Mouse (Mus musculus) kidney, adult 18-20 months (tissue): ENCODE measurements around the gene Lbx2.
A peak's percentile ranks its signal among the peaks of the same experiment; 100 is the strongest.

Source experiments
- DNase-seq: peaks from one replicate; pipeline ENCODE4 v3.0.0; 2021

Lbx2 gene

DNA sequence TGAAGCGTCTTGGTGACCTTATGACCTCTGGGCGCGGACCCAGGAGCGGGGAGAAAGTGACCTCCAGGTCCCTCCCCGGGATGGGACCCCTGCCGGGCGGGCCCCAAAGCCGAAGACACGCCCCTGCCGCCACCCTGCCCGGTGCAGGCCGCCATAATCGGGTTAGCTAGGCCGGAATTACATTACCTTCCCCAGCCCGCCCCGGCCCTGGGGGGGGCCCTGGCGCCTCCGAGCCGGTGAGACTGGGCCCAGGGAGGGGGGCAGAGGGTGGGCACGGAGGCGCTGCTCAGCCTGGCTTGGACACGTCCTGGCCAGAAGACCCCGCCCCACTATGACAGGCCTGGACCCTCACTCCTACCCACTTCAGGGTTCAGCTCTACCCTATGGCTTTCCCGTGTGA lies 14.9 kb upstream of the Lbx2 start:
- no peak for DNase-seq

DNA sequence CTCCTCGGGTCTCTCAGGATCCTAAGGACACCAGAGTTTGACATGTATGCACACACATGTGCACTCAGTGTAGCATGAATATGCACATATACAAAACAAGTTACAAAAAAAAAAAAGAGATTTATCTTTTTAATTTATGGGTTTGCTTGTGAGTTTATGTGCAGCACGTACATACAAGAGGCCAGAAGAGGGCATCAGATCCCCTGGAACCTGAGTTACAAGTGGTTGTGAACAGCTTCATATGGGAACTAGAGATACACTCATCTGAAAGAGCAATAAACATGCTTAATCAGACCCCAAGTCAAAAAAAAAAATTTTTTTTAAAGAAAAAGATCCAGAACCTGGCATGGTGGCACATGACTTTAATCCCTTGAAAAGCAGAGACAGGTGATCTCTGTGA lies 11.2 kb upstream of the Lbx2 start:
- DNase-seq, result no peak

DNA sequence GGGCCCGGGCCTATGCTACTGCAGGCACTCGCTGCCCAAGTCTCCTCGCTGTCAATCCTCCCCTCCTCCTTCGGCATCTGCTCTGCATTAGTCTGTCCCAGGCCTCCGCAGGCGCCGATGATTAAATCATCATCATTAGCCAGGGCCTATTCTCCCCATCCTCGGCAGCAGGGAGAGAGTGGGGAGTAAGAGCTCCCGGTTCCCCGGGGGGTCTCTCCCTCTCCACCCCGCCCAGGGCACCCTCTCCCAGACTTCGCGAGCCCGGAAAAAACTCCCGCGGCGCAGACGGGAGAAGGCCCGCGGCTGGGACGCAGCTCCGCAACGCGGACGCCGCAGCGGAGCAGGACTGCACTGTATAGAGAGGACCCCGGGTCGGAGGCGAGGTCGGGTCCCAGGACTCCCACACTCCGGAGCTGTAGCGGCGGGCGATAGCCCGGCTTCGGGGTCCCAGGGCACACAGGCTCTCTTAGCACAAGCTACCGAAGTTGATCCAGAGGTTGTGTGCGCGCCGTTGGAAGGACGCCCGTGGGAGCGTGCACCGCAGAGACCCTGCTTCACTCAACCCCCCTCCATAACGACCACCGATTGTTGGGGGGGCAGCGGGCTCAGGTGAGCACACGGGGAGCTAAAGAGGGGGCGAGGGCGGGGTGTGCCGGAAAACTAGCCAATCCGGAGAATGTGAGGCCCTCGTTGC lies 8.4 kb upstream of the Lbx2 start, which contains the start of gene Pcgf1:
Pcgf1 (plus strand) TSS at position 240 of the 694 bp plus-strand sequence.
- DNase-seq, result no peak

DNA sequence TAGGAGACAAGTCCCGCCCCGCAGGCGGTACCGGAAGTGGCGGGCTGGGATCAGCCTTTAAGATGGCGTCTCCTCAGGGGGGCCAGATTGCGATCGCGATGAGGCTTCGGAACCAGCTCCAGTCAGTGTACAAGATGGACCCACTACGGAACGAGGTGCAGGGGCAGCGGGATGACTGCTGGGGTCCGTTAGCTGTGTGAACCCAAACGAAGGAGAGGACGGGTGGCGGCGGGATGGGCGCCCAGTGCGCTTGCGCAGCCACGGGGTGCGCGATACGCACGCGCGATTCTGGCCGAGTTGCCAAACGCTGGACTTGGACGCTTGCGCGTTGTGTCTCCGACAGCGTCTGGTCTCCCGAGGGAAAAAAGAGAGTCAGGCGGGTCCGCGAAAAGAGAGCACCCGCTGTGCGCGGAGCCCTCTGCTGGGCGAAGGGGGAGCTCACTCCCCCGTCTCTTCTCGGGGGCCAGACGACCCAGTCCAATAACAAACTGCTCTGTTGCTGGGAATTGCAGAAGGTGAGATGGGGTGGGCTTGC lies 7.8 kb upstream of the Lbx2 start:
- peak; percentile 100 for DNase-seq

DNA sequence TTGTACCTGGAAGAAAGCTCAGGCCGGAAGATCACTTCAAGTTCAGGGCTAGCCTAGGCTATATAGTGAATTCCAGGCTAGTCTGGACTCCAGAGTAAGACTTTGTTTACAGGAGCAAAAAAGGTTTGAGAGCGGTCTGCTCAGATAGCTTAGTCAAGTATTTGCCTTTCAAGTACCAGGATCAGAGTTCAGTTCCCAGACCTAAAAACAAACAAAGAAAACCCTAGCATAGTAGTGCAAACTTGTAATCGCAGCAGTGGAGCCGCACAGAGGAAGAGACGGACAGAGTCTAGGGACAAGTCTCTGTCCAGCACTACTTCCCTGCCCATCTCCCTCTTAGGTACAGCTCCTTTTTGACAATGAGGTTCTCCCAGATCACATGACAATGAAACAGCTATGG lies 6.0 kb upstream of the Lbx2 start:
- DNase-seq, result no peak

DNA sequence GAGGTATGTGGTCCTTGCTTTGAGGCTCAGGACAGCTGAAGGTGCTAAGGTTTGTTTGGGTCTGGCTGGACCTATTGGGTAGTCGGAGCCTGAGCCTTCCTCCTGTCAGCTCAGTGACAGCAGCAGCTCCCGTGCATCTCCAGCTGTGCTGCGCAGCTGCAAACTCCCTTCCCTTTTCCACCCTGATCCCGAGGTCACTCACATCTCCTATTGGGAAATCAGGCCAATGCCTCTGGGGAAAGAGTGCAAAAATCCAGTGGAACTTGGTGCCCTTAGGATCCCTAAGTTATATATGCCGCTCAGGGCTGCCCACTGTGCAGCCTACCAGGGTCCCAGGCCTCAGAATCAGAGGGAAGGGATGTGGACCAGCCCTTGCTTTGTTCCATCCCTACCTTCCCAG lies 2.7 kb upstream of the Lbx2 start:
- DNase-seq, result no peak

DNA sequence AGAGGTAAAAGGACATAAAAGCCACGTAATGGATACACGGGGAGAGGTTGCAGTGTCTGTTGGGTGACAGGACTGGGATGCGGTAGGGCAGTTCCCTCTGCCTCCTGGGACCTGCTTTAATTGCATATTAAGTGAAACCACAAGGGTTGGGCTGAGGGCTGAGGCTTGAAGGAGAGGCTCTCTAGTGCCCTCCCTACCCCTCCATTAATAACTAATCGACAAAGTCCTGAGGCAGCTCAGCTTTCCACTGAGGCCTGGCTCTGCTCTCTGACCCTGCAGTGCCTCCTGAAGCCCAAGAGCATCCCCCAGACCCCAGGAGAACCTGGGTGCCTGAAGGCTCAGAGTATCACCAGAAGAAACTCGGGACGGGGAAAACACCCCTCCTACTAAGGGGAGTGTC lies 1.7 kb upstream of the Lbx2 start:
- DNase-seq, result no peak

DNA sequence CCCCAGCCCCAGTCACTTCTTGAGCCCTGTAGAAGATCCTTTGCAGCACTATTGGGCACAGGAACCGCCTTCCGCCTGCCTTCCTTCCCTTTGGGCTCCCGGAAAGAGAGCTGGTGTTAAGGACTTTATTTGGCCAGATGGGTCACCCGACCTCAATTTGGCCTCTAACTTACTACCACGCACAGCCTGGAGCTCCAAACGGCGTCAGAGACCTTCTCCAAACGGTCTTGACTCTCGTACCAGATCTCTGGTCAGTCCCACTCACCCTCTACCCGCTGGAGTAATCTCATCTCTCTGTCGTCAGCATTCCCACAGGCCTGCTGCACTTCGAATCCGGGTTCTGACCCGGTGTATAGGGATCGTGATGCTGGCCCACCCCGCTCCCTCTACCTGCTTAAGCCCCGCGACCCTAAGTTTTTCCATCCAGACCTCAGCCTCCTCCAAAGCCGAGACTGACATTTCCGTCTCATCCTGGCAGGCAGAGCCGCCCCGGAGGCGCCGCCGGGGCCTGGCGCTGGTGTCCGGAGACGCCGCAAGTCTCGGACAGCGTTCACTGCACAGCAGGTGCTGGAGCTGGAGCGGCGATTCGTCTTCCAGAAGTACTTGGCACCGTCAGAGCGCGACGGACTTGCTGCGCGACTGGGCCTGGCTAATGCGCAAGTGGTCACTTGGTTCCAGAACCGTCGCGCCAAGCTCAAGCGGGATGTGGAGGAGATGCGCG lies 1.2 kb downstream of the Lbx2 start:
- DNase-seq, result peak; percentile 52

DNA sequence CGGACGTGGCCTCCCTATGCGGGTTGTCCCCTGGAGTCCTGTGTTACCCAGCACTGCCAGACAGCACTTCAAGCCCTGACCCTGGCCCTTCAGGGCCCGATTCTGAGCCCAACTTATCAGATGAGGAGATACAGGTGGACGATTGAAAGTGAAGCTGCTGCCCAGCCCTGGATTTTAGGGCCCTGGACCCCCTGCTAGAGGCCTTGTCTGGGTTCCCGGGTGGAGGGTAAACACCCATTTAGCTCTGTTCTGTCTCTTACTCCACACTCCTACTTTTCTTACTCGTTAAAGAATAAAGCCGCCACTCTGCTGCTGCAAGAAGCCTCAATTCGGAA lies 1.7 kb downstream of the Lbx2 start:
- no peak for DNase-seq

DNA sequence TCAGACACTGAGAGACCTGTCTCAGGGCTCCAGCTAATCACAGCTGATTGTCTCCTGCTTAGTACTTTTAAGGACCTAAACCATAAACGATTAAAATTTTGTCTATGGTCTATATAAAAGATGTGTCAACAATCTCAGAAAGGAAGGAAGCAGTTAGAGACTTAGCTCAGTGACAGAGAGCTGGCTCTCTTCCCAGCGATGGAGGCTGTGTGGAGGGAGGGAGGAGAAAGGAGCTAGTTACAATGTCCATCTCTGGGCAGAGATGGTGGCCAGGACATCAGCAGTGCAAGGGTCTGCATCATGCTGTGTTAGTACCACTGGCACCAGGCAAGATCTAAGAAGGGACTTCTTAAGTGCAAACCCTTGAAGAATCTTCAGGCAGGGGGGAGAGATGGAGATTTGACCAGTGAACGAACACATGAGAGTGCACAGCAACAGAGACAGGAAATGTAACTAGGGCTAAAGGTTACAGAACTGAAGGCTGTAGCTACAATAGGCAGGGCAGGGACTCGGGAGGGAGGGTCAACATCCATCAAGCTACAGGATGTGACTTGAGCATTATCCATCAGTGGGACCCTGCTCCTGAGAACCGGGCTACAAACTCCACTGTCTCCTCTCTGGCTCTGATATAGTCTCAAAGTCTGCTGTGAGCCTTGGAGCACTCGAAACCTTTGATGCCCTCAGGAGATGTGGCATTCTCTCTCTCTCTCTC lies 6.4 kb downstream of the Lbx2 start:
- DNase-seq, result peak; percentile 23

DNA sequence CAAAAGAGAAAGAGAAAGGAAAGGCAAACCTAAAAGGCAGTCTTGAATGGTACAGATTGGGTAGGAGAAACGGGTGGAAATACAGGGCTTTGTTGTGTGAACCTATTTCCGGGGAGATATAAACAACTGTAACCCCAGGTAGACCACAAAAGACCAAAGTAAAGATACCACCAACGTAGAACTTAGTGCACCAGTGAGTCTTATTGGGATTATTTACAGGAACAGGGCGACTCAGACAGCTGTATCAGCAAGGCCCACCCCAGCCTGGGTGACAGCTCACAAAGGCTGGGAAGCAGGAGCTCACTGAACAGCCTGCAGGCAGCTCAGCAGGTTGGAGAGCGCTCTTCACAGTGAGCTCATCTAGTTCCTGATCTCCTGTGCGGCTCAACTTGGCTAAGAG lies 9.8 kb downstream of the Lbx2 start:
- no peak for DNase-seq

DNA sequence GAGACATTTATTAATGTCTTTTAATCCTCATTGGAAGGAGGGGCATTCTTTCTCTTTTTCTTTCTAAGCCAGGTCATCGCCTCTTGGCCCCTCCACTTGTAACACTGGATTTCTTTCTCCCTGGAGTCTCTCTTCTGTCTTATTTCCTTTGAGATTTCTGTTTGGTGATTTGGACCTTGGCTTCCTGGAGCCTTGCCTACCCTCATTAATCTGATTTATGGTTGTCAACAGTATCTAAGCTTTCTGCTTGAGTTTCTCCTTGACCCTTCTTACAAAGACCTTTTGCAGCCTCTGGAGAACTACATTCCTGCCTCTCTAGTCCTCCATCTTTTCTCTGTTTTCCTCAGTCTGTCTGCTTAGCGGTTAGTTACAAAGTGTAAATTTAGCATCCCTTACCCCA lies 12.2 kb downstream of the Lbx2 start:
- DNase-seq, result no peak

DNA sequence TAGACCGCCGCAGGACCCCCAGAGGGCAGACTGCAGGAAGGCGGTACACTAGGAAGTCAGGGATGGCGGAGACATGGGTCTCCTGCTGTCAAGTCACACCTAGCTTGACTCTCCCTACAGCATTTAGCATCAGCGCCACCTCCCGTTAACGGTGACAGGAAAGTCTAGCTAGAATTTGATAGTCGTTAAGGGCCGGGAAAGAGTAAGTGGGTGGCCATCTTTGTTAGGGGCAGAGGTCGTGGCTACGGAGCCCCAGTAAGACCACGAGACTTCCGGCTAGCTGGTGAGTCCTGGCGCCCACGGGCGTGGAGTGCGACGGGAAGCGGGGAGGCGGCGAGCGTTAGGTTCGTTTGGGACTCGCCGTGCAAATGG lies 15.1 kb downstream of the Lbx2 start, which contains the start of the genes Ccdc142 and Gm42688:
Ccdc142 (plus strand) TSS at position 286 of the 372 bp plus-strand sequence.
Gm42688 (plus strand) TSS at position 302 of the 372 bp plus-strand sequence.
- DNase-seq, result peak; percentile 93

DNA sequence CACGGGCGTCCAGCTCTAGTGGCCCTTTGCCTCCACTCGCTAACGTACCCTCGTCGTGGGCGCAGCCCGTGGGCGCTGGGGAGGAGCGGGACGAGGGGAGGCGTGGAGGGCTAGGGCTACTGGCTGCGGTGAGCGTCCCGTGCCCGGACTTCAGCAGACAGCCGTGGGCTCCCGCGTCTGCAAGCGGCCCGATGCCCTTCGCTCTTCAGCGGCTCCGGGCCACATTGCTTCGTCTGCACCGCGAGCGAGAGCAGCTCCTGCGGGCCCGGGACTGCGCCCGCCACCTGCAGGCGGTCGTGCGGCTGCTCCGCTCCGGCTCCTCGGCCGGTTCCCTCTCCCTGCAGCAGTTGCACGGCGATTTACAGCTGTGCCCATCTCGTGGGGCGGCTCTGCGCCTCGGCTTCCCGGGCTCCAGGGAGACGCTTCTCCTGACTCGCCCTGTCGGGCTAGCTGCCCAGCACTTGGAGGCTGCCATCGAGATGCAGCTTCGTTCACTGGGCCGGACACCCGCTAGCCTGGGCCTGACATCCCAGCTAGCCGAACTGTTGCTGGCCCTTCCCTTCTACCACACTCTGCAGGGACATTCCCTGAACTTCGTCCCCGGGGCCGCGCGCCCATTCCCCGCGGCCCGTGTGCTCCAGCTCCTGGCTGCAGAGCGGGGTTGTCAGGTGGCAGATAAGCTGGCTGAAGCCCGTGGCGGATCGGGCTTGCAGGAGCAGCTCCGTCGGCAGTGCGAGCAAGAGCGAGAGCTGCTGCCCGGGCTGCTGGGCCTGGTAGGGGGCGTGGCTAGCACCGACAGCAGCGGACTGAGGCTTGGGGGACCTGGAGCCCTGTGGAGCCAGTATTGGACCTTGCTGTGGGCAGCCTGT lies 15.8 kb downstream of the Lbx2 start:
- DNase-seq, result peak; percentile 77

DNA sequence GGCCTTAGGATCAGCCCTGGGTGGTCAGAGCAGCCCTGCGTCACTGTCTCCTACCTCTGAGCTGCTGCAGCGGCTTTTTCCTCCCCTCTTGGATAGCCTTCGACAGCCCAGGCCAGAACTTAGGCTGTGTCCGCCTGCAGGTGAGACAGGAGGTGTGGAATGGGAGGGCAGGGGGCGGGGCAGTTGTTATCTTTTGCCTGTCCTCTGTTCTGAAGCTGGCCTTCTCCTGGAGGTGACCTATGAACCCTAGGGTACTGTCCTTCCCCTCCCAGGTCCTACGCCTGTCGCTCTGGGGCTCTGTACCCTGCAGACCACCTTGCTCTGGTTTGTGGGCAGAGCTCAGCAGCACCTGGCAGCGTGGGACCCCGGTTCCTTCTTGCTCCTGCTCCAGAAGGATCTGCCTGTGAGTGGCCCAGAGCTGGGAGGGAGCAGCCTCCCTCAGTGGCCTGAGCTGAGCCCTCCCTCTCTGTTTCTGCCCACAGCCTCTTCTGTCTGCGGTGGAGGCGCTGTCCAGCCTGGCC lies 17.0 kb downstream of the Lbx2 start:
- no peak for DNase-seq

DNA sequence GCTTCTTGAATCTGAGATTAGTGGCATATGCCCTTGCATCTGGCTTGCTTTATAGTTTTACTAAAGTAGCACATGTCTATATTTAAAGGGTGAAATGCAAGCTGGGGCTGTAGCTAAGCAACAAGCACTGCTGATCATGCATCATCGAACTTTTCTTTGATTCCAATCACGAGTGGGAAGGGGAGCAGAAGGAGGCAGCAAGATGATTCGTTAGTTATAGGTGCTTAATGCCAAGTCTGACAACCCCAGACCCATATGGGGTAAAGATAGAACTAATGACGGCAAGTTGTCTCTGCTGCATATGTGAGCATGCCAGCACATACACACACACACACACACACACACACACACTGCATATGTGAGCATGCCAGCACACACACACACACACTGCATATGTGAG lies 18.0 kb downstream of the Lbx2 start:
- DNase-seq, result no peak

DNA sequence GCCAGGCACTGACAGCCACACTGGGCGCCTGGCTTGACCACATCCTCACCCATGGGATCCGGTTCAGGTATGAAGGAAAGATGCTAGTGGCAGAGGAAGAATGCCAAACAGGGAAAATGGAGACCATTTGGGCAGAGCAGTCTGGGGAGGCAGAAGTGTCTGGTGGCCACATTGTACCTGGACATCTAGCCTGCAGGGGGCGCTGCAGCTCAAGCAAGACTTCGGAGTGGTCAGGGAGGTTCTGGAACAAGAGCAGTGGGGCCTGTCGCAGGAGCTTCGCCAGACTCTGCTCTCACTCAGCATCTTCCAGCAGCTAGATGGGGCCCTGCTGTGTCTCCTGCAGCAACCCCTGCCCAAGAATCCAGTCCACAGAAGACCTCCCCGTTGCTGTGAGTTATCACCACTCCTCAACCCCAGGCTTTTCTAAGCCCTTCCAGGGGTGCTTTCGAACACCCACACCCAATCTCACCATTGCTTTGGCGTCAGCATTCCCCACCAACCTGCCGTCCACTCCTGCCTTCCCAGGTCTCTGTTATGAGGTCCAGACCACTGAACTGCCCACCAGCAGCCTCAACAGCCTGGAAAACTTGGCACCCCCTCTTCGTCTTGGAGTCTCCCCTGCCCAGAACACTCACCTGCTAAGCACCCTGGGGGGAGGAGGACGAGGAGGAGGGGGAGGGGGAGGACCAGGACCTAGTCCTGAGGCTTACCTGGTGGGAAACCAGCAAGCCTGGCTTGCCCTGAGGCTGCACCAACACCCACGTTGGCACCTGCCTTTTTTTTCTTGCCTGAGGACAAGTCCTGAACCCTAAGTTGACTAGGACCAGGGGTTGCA lies 21.6 kb downstream of the Lbx2 start:
- DNase-seq, result peak; percentile 81

DNA sequence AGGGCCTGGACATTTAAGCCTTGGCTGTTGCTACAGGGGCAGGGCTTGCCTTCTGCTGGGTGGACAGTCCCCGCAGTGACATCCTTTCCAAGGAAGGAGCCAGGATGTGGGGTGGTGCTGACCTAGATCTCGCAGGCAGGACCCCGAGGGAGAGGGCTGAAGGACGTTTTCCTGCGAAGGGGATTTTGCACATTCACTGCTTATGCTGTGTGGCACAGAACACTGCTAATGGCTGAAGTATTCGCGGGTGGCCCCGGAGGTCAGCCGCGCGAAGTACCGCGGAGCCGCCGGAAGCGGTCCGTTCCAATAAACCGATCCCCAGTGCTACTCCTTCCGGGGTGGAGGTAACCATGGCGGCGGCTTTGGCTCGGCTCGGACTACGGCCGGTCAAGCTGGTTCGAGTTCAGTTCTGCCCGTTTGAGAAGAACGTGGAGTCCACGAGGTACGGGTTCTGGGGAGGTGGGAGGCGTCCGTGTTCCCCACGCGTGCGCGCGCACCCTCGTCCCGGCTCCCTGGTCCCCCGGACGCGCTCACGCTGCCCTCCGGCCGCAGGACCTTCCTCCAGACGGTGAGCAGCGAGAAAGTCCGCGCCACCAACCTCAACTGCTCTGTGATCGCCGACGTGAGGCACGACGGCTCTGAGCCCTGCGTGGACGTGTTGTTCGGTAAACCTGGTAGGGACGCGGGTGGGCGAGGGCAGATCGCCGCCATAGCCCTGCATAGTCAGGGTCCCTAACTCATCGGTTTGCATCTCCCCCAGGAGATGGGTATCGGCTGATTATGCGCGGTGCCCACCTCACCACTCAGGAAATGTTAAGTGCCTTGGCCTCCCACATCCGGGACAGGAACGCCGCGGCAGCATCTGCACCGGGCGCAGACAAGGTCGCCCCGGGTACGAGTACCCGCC lies 22.8 kb downstream of the Lbx2 start, which contains the start of gene Mrpl53:
Mrpl53 (plus strand) TSS at position 279 of the 907 bp plus-strand sequence.
- DNase-seq, result peak; percentile 88

DNA sequence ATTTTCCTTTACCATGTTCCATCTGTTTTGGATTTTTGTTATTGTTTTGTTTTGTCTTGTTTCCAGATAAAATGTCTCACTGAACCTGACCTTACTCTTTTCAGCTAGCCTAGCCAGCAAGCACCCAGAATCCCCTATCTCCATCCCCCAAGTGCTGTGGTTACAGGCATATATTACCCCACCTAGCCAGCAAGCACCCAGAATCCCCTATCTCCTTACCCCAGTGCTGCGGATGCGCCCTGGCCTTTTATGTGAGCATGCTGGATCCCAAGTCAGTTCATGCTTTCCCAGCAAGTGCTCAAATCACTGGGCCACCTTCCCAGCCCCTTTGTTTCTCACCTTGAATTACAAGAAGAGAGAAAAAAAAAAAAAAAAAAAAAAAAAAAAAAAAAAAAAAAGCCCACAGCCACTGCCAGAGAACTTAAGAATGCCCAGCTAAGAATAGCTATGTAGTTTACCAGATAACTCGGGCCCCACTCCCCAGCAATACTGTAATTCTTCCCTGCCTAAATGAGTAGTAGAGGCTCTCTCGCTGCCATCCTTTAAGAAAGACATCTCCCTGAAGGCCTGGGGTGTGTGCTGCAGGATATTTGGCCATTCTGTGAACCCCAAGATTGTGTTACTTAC lies 25.5 kb downstream of the Lbx2 start:
- no peak for DNase-seq
